Mouse (Mus musculus) lung, adult 18-20 months (tissue): Measurements from ENCODE around the gene Sirt6.

Experiments used
- DNase-seq, 2 experiments: peaks; one replicate each; pipeline ENCODE4 v3.0.0; 2022; ENCODE audit warnings: mixed read lengths in 2 of 2

The Sirt6 gene

DNA sequence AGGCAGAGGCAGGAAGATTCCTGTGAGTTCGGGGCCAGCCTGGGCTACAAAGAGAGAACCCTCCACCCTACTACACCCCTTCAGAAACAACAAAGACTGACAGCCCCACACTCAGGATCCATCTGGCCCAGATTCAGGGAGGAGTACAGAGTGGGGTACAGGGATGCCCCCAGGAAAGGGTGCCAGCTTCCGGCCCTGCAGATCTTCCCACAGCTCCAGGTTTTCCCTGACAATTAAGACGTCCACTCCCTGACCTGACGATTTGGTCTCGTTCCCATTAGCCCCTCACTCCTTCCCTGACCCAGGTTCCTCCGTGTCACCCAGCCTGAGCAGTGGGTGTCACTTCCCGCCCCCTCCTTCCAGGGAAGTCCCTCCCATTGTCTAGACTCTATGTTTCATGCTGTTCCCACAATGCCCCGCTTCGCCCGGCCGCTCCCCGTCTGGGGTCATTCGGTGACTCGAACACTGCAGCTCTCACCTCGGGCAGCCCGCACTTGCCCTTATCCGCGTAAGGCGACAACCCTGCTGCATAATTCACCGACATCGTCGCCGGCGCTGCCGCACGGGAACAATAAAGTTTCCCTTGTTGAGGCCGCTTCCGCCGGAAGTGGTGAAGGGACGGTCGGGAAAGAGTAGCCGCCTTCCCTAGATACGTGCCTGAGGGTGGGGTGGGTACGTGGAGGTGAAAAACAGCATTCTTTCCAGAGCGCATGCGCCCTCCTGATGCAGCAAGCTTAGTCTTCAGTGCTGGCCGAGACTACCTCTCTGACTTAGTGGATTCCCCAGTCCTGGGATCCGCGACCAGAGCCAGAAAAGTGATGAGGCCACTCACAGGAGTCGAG is at the start of gene Sirt6:
TSS of gene Sirt6 (minus strand) at position 804 of the 842 bp plus-strand sequence.
- peak; percentile 95 to 96 for DNase-seq

GRCm38 (mm10) chr10:81656174-81656573 is 28.6 kb upstream of the Sirt6 start:
- no peak for DNase-seq

- DNase-seq = no peak
Measured at GRCm38 (mm10) chr10:81655178-81655577, 27.6 kb upstream of the Sirt6 start.

DNA sequence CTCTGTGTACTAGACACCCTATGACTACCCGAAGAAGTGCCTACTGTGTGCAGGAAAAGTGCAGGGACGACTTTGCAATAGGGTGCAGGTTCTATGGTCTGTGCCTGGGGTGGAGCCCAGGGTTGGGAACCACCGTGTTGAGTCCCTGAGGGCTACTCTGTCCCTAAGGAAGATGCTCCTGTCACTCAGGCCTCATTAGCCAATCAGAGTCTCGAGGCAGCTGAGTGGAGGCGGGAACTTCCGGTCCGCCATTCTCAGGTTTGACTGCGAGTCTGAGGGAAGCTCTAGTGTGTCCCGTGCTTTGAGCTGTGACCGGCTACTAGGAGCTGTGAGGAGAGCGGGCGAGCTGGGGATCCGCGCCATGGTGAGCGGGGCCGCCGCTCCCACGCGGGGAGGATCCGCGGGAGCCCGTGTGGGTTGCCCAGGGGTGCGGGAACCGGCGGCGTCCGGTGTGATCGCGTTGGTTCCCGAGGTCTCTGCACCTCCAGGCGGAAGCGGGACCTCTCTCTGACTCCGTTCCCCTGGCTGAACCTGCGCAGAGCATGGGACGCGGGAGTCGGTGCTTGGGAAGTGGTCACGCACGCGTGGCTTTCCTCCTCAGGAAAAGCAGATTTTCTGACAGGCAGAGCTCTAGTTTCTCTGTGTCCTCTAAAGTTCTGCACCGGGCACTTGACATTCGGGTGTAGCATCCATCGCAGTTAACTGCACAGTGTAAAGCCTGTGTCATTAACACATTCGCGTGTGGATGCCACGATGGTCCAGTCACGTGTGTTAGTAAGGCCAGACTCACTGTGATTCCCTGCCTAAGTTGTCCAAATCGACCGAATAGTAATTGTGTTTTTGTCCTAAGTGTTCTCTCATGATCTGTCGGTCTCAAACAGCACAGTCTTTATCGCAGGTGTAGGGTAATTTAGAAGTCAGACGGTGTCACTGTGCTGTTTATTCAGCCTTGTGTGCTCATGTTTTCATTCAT is 21.5 kb upstream of the Sirt6 start, which contains the start of gene Gm10778:
TSS of gene Gm10778 (plus strand) at position 257 of the 973 bp plus-strand sequence.
- peak; percentile 87 to 90 for DNase-seq

DNA sequence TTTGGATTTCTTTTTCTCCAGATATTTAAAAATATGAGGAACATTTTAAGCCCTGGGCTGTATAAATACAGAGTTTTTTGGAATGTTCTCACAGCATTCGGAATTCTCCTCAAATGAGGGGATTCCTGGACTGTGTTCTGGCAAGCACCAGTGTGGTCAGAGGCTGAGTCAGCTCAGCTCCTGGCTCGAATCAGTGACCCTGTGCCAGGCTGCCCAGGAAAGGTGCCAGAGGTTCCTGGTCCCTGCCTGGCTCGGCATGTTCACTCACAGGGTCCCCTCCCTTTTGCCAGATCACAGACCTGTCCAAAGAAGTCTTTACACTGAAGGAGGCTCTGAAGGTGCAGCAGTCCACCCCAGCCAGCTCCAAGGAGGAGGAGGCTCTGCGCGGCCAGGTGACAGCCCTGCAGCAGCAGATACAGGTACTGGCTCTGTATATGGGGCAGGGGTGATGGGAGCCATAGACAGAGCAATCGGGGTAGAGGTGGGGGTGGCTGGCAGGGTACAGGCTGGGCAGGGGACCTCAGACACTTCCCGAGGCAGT is 18.5 kb upstream of the Sirt6 start:
- no peak for DNase-seq

GRCm38 (mm10) chr10:81645391-81645790 is 17.8 kb upstream of the Sirt6 start:
- no peak for DNase-seq

DNA sequence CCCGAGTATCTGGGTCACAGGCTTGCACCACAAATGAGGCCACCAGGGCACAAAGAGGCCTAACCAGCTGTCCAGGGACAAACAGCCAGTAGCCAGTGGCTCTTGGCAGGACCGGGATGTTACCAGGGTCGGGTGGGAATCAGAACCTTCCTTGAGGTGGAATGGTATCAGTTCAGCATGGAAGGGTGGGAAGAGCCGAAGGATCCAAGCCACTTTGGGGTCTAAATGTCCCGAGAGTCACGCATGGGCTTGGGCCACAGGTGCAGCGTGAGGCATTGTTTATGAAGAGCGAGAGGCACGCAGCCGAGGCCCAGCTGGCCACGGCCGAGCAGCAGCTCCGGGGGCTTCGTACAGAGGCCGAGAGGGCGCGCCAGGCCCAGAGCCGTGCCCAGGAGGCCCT is 17.1 kb upstream of the Sirt6 start:
- peak in 1 of 2 experiments; percentile 3 for DNase-seq

DNA sequence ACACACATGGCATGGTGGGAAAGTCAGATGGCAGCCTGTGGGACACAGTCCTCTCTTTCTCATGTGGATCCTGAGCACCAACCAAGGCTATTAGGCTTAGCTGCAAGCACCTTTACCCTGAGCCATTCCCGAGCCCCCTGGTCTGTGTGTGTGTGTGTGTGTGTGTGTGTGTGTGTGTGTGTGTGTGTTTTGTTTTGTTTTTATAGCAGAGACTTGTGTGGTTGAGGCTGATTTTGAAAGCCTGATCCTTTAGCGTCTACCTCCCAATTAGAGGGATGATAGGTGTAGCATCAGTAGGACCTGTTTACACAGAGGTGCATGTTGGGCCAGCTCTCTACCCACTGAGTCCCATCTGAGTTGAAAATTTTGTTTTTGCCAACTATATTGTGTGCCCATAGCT is 16.6 kb upstream of the Sirt6 start:
- DNase-seq = no peak

- DNase-seq = peak; percentile 95 to 96
Measured at GRCm38 (mm10) chr10:81643449-81644055, 16.0 kb upstream of the Sirt6 start.

- DNase-seq = no peak
Measured at GRCm38 (mm10) chr10:81642648-81643448, 15.3 kb upstream of the Sirt6 start.

GRCm38 (mm10) chr10:81641978-81642647 is 14.5 kb upstream of the Sirt6 start:
- peak in 1 of 2 experiments; percentile 5 for DNase-seq

GRCm38 (mm10) chr10:81641566-81641965 is 14.0 kb upstream of the Sirt6 start:
- peak in 1 of 2 experiments; percentile 1 for DNase-seq

- DNase-seq = peak; percentile 20 to 21
Measured at GRCm38 (mm10) chr10:81640825-81641224, 13.2 kb upstream of the Sirt6 start.

GRCm38 (mm10) chr10:81638101-81638500 is 10.5 kb upstream of the Sirt6 start:
- no peak for DNase-seq

GRCm38 (mm10) chr10:81636338-81636737 is 8.7 kb upstream of the Sirt6 start:
- DNase-seq = no peak

- DNase-seq = peak; percentile 90
Measured at GRCm38 (mm10) chr10:81633253-81634099, 5.9 kb upstream of the Sirt6 start.

DNA sequence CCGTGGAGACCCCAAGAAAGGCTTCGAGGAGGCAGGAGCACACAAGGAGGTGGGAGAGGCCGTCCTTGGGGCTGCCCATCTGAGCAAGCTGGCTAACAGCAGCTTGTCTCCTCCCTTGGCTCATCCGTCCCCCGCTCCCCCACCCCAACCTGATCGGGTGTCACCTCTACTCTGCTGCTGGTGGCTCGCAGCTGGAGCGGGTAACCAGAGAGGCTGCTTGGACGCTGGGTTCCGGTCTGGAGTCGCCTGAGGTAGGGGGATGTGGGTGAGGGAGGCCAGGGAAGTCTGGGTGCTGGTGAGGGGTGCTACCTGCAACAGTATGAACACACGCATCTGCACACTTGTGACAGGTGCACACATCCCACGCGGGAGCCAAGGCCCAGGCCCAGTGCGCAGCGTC is 793 bp upstream of the Sirt6 start, which contains the start of gene Ankrd24:
TSS of gene Ankrd24 (plus strand) at position 151 of the 400 bp plus-strand sequence.
- no peak for DNase-seq

- no peak for DNase-seq
Measured at GRCm38 (mm10) chr10:81627836-81628220, 231 bp upstream of the Sirt6 start.

DNA sequence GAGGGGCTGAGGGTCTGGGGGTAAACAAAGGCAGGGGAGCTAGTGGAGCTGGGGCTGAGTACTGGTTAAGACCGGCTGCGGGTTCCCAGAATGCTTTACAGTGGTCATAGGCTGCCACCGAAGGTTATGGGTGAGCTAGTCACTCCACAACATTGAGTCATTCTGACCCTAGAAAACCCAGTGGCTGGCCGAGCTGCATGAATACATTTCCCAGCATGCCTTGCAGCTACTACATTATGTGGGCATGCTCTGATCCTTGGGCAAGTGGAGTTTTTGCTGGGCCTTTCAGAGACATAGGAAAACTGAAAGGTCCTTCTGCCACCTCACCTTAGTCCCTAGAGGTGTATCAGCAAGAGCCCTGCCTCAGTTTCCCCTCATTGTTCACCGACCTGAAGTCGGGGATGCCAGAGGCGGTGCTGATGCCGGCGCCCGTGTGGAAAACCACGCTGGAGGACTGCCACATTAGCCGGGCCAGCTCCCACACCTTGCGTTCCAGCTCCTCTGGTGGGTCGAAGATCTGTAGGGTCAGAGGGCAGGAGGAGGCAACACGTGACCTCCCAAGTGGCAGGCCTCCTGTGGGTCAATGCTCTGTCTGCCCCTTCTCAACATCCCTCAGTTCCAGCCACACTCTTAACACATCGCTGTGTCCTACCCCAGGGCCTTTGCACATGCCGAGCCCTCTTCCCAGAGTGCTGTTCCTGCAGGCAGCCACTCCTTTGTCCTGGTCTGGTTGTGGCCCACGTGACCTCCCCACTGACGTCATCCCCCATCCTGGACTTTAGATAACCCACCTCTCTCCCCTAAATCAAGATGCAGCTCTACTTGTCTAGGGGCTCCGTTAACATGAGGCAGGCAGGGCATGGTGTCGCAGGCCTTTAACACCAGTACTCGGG is 1.2 kb downstream of the Sirt6 start:
- no peak for DNase-seq
